Mouse (Mus musculus): ENCODE measurements at regions not wholly inside any gene's neighbourhood (a gene's known extent, or its start where the extent isn't known, plus 50 kb on each side); places are given as distances from the start of the nearest gene placed in this dataset.
A peak's percentile ranks its signal among the peaks of the same experiment; 100 is the strongest.

GRCm38 (mm10) chr3:147260958-147261595, 408.9 kb downstream of the Ttll7 start:
- Histone ChIP-seq H3K36me3 (no peaks in the 10 kb centered on the region), H3K27ac (replicated peaks) (no peak overlapping the region), H3K4me3 (no peak overlapping the region), H3K27me3 (ENCODE audit: low read depth, poor library complexity, severe bottlenecking) (no peaks in the 10 kb centered on the region), H3K9me3 (replicated peaks) (no peaks in the 10 kb centered on the region), H3K4me1 (no peaks in the 10 kb centered on the region)
- WGBS: 88% methylated on average over 10 of the region's 10 CpGs
- DNase-seq (ENCODE audit: low spot score): no peak

GRCm38 (mm10) chr3:147266556-147266955, 414.4 kb downstream of the Ttll7 start:
- WGBS: 80% methylated on average over 5 of the region's 5 CpGs
- Histone ChIP-seq H3K27ac (replicated peaks) (no peak overlapping the region), H3K4me3 (no peak overlapping the region), H3K4me1 (no peaks in the 10 kb centered on the region), H3K9me3 (replicated peaks) (no peaks in the 10 kb centered on the region), H3K27me3 (ENCODE audit: low read depth, poor library complexity, severe bottlenecking) (no peaks in the 10 kb centered on the region), H3K36me3 (no peaks in the 10 kb centered on the region)
- no peak for DNase-seq (ENCODE audit: low spot score)

GRCm38 (mm10) chr3:147273446-147273845, 421.3 kb downstream of the Ttll7 start:
- Histone ChIP-seq H3K9me3 (replicated peaks) (no peaks in the 10 kb centered on the region), H3K36me3 (no peaks in the 10 kb centered on the region), H3K4me3 (no peak overlapping the region), H3K4me1 (peaks cover under 1% of the 10 kb centered on the region; the same call in 1 of the 2 replicates), H3K27ac (replicated peaks) (no peak overlapping the region), H3K27me3 (ENCODE audit: low read depth, poor library complexity, severe bottlenecking) (no peaks in the 10 kb centered on the region)
- DNase-seq (ENCODE audit: low spot score): no peak
- WGBS: 87% methylated on average over 3 of the region's 3 CpGs

GRCm38 (mm10) chr3:147278602-147279001, 426.4 kb downstream of the Ttll7 start:
- H3K9me3 ChIP-seq (replicated peaks): no peaks in the 10 kb centered on the region
- H3K4me1 ChIP-seq: peaks cover 4% of the 10 kb centered on the region
- no peaks in the 10 kb centered on the region for H3K27me3 ChIP-seq (ENCODE audit: low read depth, poor library complexity, severe bottlenecking)
- DNase-seq (ENCODE audit: low spot score): no peak
- H3K36me3 ChIP-seq: no peaks in the 10 kb centered on the region
- no peak overlapping the region for H3K4me3 ChIP-seq
- H3K27ac ChIP-seq (replicated peaks): no peak overlapping the region

- DNase-seq (ENCODE audit: low spot score): no peak
- Histone ChIP-seq H3K27ac (replicated peaks) (no peak overlapping the region), H3K4me1 (peaks cover 1% of the 10 kb centered on the region), H3K4me3 (no peak overlapping the region), H3K9me3 (replicated peaks) (no peaks in the 10 kb centered on the region), H3K36me3 (no peaks in the 10 kb centered on the region), H3K27me3 (ENCODE audit: low read depth, poor library complexity, severe bottlenecking) (no peaks in the 10 kb centered on the region)
- 85% methylated on average over 9 of the region's 9 CpGs for WGBS
Observed at GRCm38 (mm10) chr3:147283724-147284123, 431.6 kb downstream of the Ttll7 start.

- 93% methylated on average over 4 of the region's 4 CpGs for WGBS
- no peak for DNase-seq (ENCODE audit: low spot score)
- no peaks in the 10 kb centered on the region for H3K36me3 ChIP-seq
- H3K4me3 ChIP-seq: no peak overlapping the region
- no peaks in the 10 kb centered on the region for H3K4me1 ChIP-seq
- H3K27me3 ChIP-seq (ENCODE audit: low read depth, poor library complexity, severe bottlenecking): no peaks in the 10 kb centered on the region
- no peak overlapping the region for H3K27ac ChIP-seq (replicated peaks)
- H3K9me3 ChIP-seq (replicated peaks): no peaks in the 10 kb centered on the region
Observed at GRCm38 (mm10) chr3:147284357-147284756, 432.2 kb downstream of the Ttll7 start.

GRCm38 (mm10) chr3:147285496-147285895, 433.3 kb downstream of the Ttll7 start:
- H3K9me3 ChIP-seq (replicated peaks): no peaks in the 10 kb centered on the region
- no peak overlapping the region for H3K27ac ChIP-seq (replicated peaks)
- no peak for DNase-seq (ENCODE audit: low spot score)
- H3K36me3 ChIP-seq: no peaks in the 10 kb centered on the region
- H3K27me3 ChIP-seq (ENCODE audit: low read depth, poor library complexity, severe bottlenecking): no peaks in the 10 kb centered on the region
- H3K4me3 ChIP-seq: no peak overlapping the region
- 84% methylated on average over 5 of the region's 5 CpGs for WGBS
- 0 out of 2 replicates have a peak, but pooled peaks cover under 1% of the 10 kb centered on the region for H3K4me1 ChIP-seq

- WGBS: 85% methylated on average over 8 of the region's 8 CpGs
- Histone ChIP-seq H3K27ac (replicated peaks) (no peak overlapping the region), H3K9me3 (replicated peaks) (no peaks in the 10 kb centered on the region), H3K4me3 (no peak overlapping the region), H3K27me3 (ENCODE audit: low read depth, poor library complexity, severe bottlenecking) (no peaks in the 10 kb centered on the region), H3K36me3 (no peaks in the 10 kb centered on the region), H3K4me1 (0 out of 2 replicates have a peak, but pooled peaks cover 2% of the 10 kb centered on the region)
- no peak for DNase-seq (ENCODE audit: low spot score)
Observed at GRCm38 (mm10) chr3:147287503-147287902, 435.3 kb downstream of the Ttll7 start.

- H3K9me3 ChIP-seq (replicated peaks): no peaks in the 10 kb centered on the region
- H3K27me3 ChIP-seq (ENCODE audit: low read depth, poor library complexity, severe bottlenecking): no peaks in the 10 kb centered on the region
- no peaks in the 10 kb centered on the region for H3K36me3 ChIP-seq
- WGBS: 92% methylated on average over 10 of the region's 10 CpGs
- DNase-seq (ENCODE audit: low spot score): no peak
- no peak overlapping the region for H3K4me3 ChIP-seq
- H3K4me1 ChIP-seq: 0 out of 2 replicates have a peak, but pooled peaks cover 2% of the 10 kb centered on the region
- H3K27ac ChIP-seq (replicated peaks): no peak overlapping the region
Observed at GRCm38 (mm10) chr3:147291696-147292327, 439.6 kb downstream of the Ttll7 start.

GRCm38 (mm10) chr3:147298065-147298464, 445.9 kb downstream of the Ttll7 start:
- Histone ChIP-seq H3K27me3 (ENCODE audit: low read depth, poor library complexity, severe bottlenecking) (no peaks in the 10 kb centered on the region), H3K4me1 (peaks cover 14% of the 10 kb centered on the region), H3K36me3 (no peaks in the 10 kb centered on the region), H3K4me3 (no peak overlapping the region), H3K27ac (replicated peaks) (peak overlapping the region; percentile 55; the same call in 1 of the 2 replicates), H3K9me3 (replicated peaks) (no peaks in the 10 kb centered on the region)
- no peak for DNase-seq (ENCODE audit: low spot score)
- 8% methylated on average over 9 of the region's 9 CpGs for WGBS

GRCm38 (mm10) chr3:147325522-147325921, 473.4 kb downstream of the Ttll7 start:
- no peak for DNase-seq (ENCODE audit: low spot score)
- Histone ChIP-seq H3K27me3 (ENCODE audit: low read depth, poor library complexity, severe bottlenecking) (no peaks in the 10 kb centered on the region), H3K4me3 (no peak overlapping the region), H3K36me3 (no peaks in the 10 kb centered on the region), H3K27ac (replicated peaks) (no peak overlapping the region), H3K4me1 (no peaks in the 10 kb centered on the region), H3K9me3 (replicated peaks) (no peaks in the 10 kb centered on the region)
- WGBS: 91% methylated on average over 2 of the region's 2 CpGs

GRCm38 (mm10) chr3:147334301-147334700, 482.1 kb downstream of the Ttll7 start:
- H3K36me3 ChIP-seq: no peaks in the 10 kb centered on the region
- H3K27ac ChIP-seq (replicated peaks): no peak overlapping the region
- H3K4me1 ChIP-seq: peaks cover 4% of the 10 kb centered on the region; the same call in 1 of the 2 replicates
- H3K4me3 ChIP-seq: no peak overlapping the region
- no peaks in the 10 kb centered on the region for H3K27me3 ChIP-seq (ENCODE audit: low read depth, poor library complexity, severe bottlenecking)
- 92% methylated on average over 6 of the region's 6 CpGs for WGBS
- no peak for DNase-seq (ENCODE audit: low spot score)
- H3K9me3 ChIP-seq (replicated peaks): no peaks in the 10 kb centered on the region

- Histone ChIP-seq H3K27me3 (ENCODE audit: low read depth, poor library complexity, severe bottlenecking) (no peaks in the 10 kb centered on the region), H3K36me3 (no peaks in the 10 kb centered on the region), H3K4me3 (no peak overlapping the region), H3K27ac (replicated peaks) (no peak overlapping the region), H3K9me3 (replicated peaks) (no peaks in the 10 kb centered on the region), H3K4me1 (peaks cover 4% of the 10 kb centered on the region; the same call in 1 of the 2 replicates)
- WGBS: 82% methylated on average over 7 of the region's 7 CpGs
- no peak for DNase-seq (ENCODE audit: low spot score)
Observed at GRCm38 (mm10) chr3:147335286-147335685, 483.1 kb downstream of the Ttll7 start.
